Mouse (Mus musculus) MEL (cell line): ENCODE measurements around the gene Sox10. TPM values are rescaled to one million over a fixed set of nuclear protein-coding genes. Genes with fewer than 3 reads are reported as not detected.

ENCODE experiments used
- DNase-seq: peaks from one replicate; pipeline ENCODE4 v3.0.0; 2011; ENCODE audit warnings: low read depth, low spot score
- H3K27ac ChIP-seq: 2 replicates; pipeline ENCODE4 v1.5.1; 2012; ENCODE audit warnings: low read depth, mild to moderate bottlenecking, control low read depth, low read length, moderate library complexity; ENCODE audit not compliant: control insufficient read depth
- H3K27me3 ChIP-seq, 2 experiments: fragments of 150-350 bp in 1 of 2; sonication (generic) in 1 of 2; 2 replicates each; pipeline ENCODE4 v1.6.1; 2012; ENCODE audit warnings: low read length in 2 of 2, mild to moderate bottlenecking in 2 of 2, improper control_type of control experiment in 1 of 2, moderate library complexity in 1 of 2; ENCODE audit not compliant: insufficient read depth in 2 of 2, control insufficient read depth in 1 of 2
- H3K36me3 ChIP-seq, 2 experiments: 2 replicates each; pipeline ENCODE4 v1.6.1; 2012 to 2014; ENCODE audit warnings: low read length in 2 of 2, improper control_type of control experiment in 1 of 2, inconsistent platforms in 1 of 2, mild to moderate bottlenecking in 1 of 2; ENCODE audit not compliant: insufficient read depth in 2 of 2, control insufficient read depth in 1 of 2
- H3K4me1 ChIP-seq, 2 experiments: fragments of 150-350 bp in 1 of 2; sonication (generic) in 1 of 2; 2 replicates each; pipeline ENCODE4 v1.6.1; 2012; ENCODE audit warnings: low read length in 2 of 2, improper control_type of control experiment in 1 of 2, mild to moderate bottlenecking in 1 of 2; ENCODE audit not compliant: insufficient read depth in 2 of 2, control insufficient read depth in 1 of 2
- H3K4me3 ChIP-seq, 2 experiments: fragments of 150-350 bp in 1 of 2; sonication (generic) in 1 of 2; 2 replicates each; pipeline ENCODE4 v1.5.1; 2012; ENCODE audit warnings: low read depth in 2 of 2, low read length in 2 of 2, mild to moderate bottlenecking in 2 of 2, moderate library complexity in 2 of 2, control low read depth in 1 of 2, improper control_type of control experiment in 1 of 2; ENCODE audit not compliant: control insufficient read depth in 1 of 2, insufficient read depth in 1 of 2
- H3K79me2 ChIP-seq: 2 replicates; pipeline ENCODE4 v1.6.1; 2012; ENCODE audit warnings: mild to moderate bottlenecking, low read length, moderate library complexity; ENCODE audit not compliant: control insufficient read depth, poor library complexity, insufficient read depth
- H3K9ac ChIP-seq: 2 replicates; pipeline ENCODE4 v1.6.1; 2012; ENCODE audit warnings: low read depth, mild to moderate bottlenecking, control low read depth, low read length, moderate library complexity; ENCODE audit not compliant: control insufficient read depth, poor library complexity, severe bottlenecking
- H3K9me3 ChIP-seq: fragments of 150-350 bp; sonication (generic); replicated peaks from 2 replicates; pipeline ENCODE4 v1.6.1; 2012; ENCODE audit warnings: mild to moderate bottlenecking, low read length, improper control_type of control experiment, moderate library complexity; ENCODE audit not compliant: insufficient read depth
- BHLHE40 ChIP-seq: IDR thresholded peaks from 2 replicates; pipeline ENCODE4 v1.6.1; 2012; ENCODE audit warnings: low read depth, mild to moderate bottlenecking, inconsistent platforms, low read length, improper control_type of control experiment, borderline replicate concordance
- CHD1 ChIP-seq: IDR thresholded peaks from 2 replicates; pipeline ENCODE4 v1.6.1; 2012; ENCODE audit warnings: low read depth, mild to moderate bottlenecking, inconsistent platforms, low read length, improper control_type of control experiment
- CHD2 ChIP-seq: IDR thresholded peaks from 2 replicates; pipeline ENCODE4 v1.6.1; 2011; ENCODE audit warnings: low read length, improper control_type of control experiment
- CTCF ChIP-seq, 3 experiments: IDR thresholded peaks in 2 of 3; conservative IDR thresholded peaks in 1 of 3; 2 replicates each; pipeline ENCODE4 v1.5.1; 2011 to 2012; ENCODE audit warnings: low read length in 3 of 3, low read depth in 2 of 3, mild to moderate bottlenecking in 2 of 3, improper control_type of control experiment in 1 of 3, inconsistent platforms in 1 of 3, mixed read lengths in 1 of 3, moderate library complexity in 1 of 3; ENCODE audit not compliant: control insufficient read depth in 1 of 3, insufficient read depth in 1 of 3, poor library complexity in 1 of 3, severe bottlenecking in 1 of 3
- E2F4 ChIP-seq: IDR thresholded peaks from 2 replicates; pipeline ENCODE4 v1.6.1; 2011; ENCODE audit warnings: low read depth, low read length, improper control_type of control experiment, borderline replicate concordance
- ELF1 ChIP-seq: IDR thresholded peaks from 2 replicates; pipeline ENCODE4 v1.6.1; 2014; ENCODE audit warnings: low read depth, mild to moderate bottlenecking, inconsistent platforms, low read length, improper control_type of control experiment, moderate library complexity
- EP300 ChIP-seq, 2 experiments: IDR thresholded peaks; 2 replicates each; pipeline ENCODE4 v1.6.1; 2011; ENCODE audit warnings: improper control_type of control experiment in 2 of 2, low read length in 2 of 2, low read depth in 1 of 2, mild to moderate bottlenecking in 1 of 2
- GABPA ChIP-seq: IDR thresholded peaks from 2 replicates; pipeline ENCODE4 v1.6.1; 2012; ENCODE audit warnings: low read depth, mild to moderate bottlenecking, inconsistent platforms, low read length, improper control_type of control experiment, moderate library complexity
- GATA1 ChIP-seq: IDR thresholded peaks from 2 replicates; pipeline ENCODE4 v1.6.1; 2011; ENCODE audit warnings: low read depth, low read length, improper control_type of control experiment
- MAFK ChIP-seq: IDR thresholded peaks from 2 replicates; pipeline ENCODE4 v1.6.1; 2011; ENCODE audit warnings: low read depth, mild to moderate bottlenecking, low read length, improper control_type of control experiment, borderline replicate concordance
- MAX ChIP-seq: IDR thresholded peaks from 2 replicates; pipeline ENCODE4 v1.6.1; 2011; ENCODE audit warnings: low read length, improper control_type of control experiment
- MAZ ChIP-seq: IDR thresholded peaks from 2 replicates; pipeline ENCODE4 v1.6.1; 2012; ENCODE audit warnings: low read depth, mild to moderate bottlenecking, inconsistent platforms, low read length, improper control_type of control experiment
- MEF2A ChIP-seq: IDR thresholded peaks from 2 replicates; pipeline ENCODE4 v1.6.1; 2014; ENCODE audit warnings: low read depth, mild to moderate bottlenecking, inconsistent platforms, low read length, improper control_type of control experiment; ENCODE audit not compliant: poor library complexity, insufficient replicate concordance, severe bottlenecking; ENCODE audit errors: extremely low read depth
- MYC ChIP-seq: IDR thresholded peaks from 2 replicates; pipeline ENCODE4 v1.6.1; 2011; ENCODE audit warnings: low read depth, mild to moderate bottlenecking, low read length, improper control_type of control experiment, moderate library complexity
- NELFE ChIP-seq: IDR thresholded peaks from 2 replicates; pipeline ENCODE4 v1.6.1; 2011; ENCODE audit warnings: low read depth, low read length, improper control_type of control experiment
- NRF1 ChIP-seq: IDR thresholded peaks from 2 replicates; pipeline ENCODE4 v1.6.1; 2014; ENCODE audit warnings: low read depth, mild to moderate bottlenecking, inconsistent platforms, low read length, improper control_type of control experiment, moderate library complexity; ENCODE audit not compliant: poor library complexity, insufficient read depth, severe bottlenecking
- POLR2A ChIP-seq, 2 experiments: IDR thresholded peaks; 2 replicates each; pipeline ENCODE4 v1.6.1; 2011 to 2012; ENCODE audit warnings: low read length in 2 of 2, mild to moderate bottlenecking in 2 of 2, control low read depth in 1 of 2, improper control_type of control experiment in 1 of 2, low read depth in 1 of 2, moderate library complexity in 1 of 2; ENCODE audit not compliant: control insufficient read depth in 1 of 2, insufficient read depth in 1 of 2, poor library complexity in 1 of 2
- POLR2AphosphoS2 ChIP-seq: IDR thresholded peaks from 2 replicates; pipeline ENCODE4 v1.6.1; 2011; ENCODE audit warnings: low read length, improper control_type of control experiment
- RAD21 ChIP-seq: IDR thresholded peaks from 2 replicates; pipeline ENCODE4 v1.6.1; 2011; ENCODE audit warnings: mild to moderate bottlenecking, low read depth, low read length, improper control_type of control experiment
- RCOR1 ChIP-seq: IDR thresholded peaks from 2 replicates; pipeline ENCODE4 v1.6.1; 2012; ENCODE audit warnings: low read depth, mild to moderate bottlenecking, inconsistent platforms, low read length, improper control_type of control experiment
- SIN3A ChIP-seq: IDR thresholded peaks from 2 replicates; pipeline ENCODE4 v1.6.1; 2012; ENCODE audit warnings: low read length, improper control_type of control experiment, inconsistent platforms
- SMC3 ChIP-seq: IDR thresholded peaks from 2 replicates; pipeline ENCODE4 v1.6.1; 2011; ENCODE audit warnings: low read depth, low read length, improper control_type of control experiment
- TBP ChIP-seq: IDR thresholded peaks from 2 replicates; pipeline ENCODE4 v1.8.0; 2011; ENCODE audit warnings: low read depth, low read length, improper control_type of control experiment
- UBTF ChIP-seq: IDR thresholded peaks from 2 replicates; pipeline ENCODE4 v1.6.1; 2012; ENCODE audit warnings: low read depth, mild to moderate bottlenecking, inconsistent platforms, low read length, improper control_type of control experiment, moderate library complexity, borderline replicate concordance; ENCODE audit not compliant: insufficient read depth
- USF1 ChIP-seq: IDR thresholded peaks from 2 replicates; pipeline ENCODE4 v1.6.1; 2014; ENCODE audit warnings: low read depth, mild to moderate bottlenecking, inconsistent platforms, low read length, improper control_type of control experiment, moderate library complexity
- USF2 ChIP-seq, 2 experiments: IDR thresholded peaks; 2 replicates each; pipeline ENCODE4 v1.6.1; 2011 to 2012; ENCODE audit warnings: improper control_type of control experiment in 2 of 2, low read length in 2 of 2, borderline replicate concordance in 1 of 2, inconsistent platforms in 1 of 2, low read depth in 1 of 2, mild to moderate bottlenecking in 1 of 2; ENCODE audit not compliant: insufficient read depth in 1 of 2
- ZKSCAN1 ChIP-seq: IDR thresholded peaks from 2 replicates; pipeline ENCODE4 v1.6.1; 2012; ENCODE audit warnings: low read depth, mild to moderate bottlenecking, inconsistent platforms, low read length, improper control_type of control experiment, moderate library complexity
- ZMIZ1 ChIP-seq: IDR thresholded peaks from 2 replicates; pipeline ENCODE4 v1.6.1; 2012; ENCODE audit warnings: low read depth, mild to moderate bottlenecking, inconsistent platforms, low read length, improper control_type of control experiment, moderate library complexity
- ZNF384 ChIP-seq: IDR thresholded peaks from 2 replicates; pipeline ENCODE4 v1.6.1; 2012; ENCODE audit warnings: low read depth, mild to moderate bottlenecking, inconsistent platforms, low read length, improper control_type of control experiment
- polyA plus RNA-seq, 2 experiments: library from polyadenylated mRNA; stranded (reverse) in 1 of 2; unstranded in 1 of 2; fragments of >175 nt in 1 of 2; fragments of >200 nt in 1 of 2; gene quantifications; 2 replicates each; pipeline versions ENCODE4 v1.2.1 to v1.2.4; 2012; ENCODE audit warnings: low replicate concordance in 2 of 2, low read depth in 1 of 2; ENCODE audit not compliant: insufficient read length in 2 of 2, insufficient read depth in 1 of 2, missing spikeins in 1 of 2
- total RNA-seq: library from RNA; depleted of rRNA; stranded (reverse); fragments of 300-350 nt; gene quantifications from 2 replicates; pipeline ENCODE4 v1.2.3, GENCODE M21; 2012

The Sox10 gene
- total and polyA plus RNA-seq, 3 experiments: not detected

- TF ChIP-seq MEF2A: no peak
- TF ChIP-seq EP300 (IDR thresholded peaks at IDR 0.05; ENCODE audit: low read depth in 1 of 2, low read length in 2 of 2): 0 out of 4 replicates have a peak, but pooled peaks of 1 of the 2 experiments have one; percentile 14
- no peak for TF ChIP-seq CTCF (IDR thresholded peaks at IDR 0.05 in 2 of 3, conservative IDR thresholded peaks at IDR 0.05 in 1 of 3; ENCODE audit: control insufficient read depth in 1 of 3, insufficient read depth in 1 of 3, low read depth in 2 of 3, low read length in 3 of 3, poor library complexity in 1 of 3, severe bottlenecking in 1 of 3)
- no peak for TF ChIP-seq TBP
- no peak for TF ChIP-seq USF1
- TF ChIP-seq NELFE: peak; percentile 16; the same call in 1 of the 2 replicates
- TF ChIP-seq CHD1: no peak
- TF ChIP-seq ZKSCAN1: no peak
- no peak for TF ChIP-seq SMC3
- TF ChIP-seq ZNF384: no peak
- TF ChIP-seq UBTF: no peak
- TF ChIP-seq RAD21: no peak
- TF ChIP-seq MAX: no peak
- no peak for TF ChIP-seq POLR2AphosphoS2
- peak; percentile 63; the same call in 1 of the 2 replicates for TF ChIP-seq SIN3A
Measured at GRCm38 (mm10) chr15:79109321-79109934, 55.6 kb downstream of the Sox10 start (continued).

DNA sequence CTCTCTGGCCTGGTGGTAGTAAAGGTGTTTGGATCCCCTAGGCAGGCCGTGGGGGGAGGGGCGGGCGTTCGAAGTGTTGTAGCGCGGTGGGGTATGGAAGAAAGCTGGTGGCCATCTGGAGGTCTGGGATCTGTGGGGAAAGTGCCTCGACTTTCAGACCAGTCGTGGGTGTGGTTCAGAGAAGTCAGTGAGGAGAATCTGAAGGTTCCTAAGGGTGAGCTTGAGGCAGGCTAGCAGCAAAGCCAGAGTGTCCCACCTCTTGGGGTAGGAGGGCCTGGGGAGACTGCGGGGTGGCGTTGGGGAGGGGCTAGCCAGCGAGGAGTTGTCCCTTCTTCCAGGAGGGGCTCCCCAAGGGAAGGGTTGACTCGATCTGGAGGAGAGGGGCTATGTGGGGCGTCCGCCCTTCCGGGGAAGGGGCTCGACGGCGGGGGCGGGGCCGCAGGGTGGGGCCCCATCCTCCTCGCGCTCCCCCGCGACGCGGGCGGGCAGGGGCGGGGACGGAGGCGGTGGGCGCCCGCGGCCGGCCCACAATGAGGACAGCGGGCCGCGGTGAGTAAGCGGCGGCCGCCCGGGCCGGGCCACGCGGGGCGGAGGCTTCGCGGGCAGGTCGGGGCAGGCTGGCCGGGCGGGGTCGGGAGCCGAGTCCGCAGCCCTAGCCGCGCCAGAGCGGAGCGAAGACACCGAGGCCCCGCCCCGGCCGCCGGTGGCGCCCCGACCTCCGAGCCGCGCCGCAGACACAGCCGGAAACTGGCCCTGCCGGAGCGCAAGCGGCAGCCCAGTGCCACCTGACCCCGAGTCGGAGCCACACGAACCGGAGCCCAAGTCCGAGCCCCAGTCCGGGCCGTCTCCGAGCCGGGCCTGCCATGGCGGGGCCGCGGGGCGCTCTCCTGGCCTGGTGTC lies 56.4 kb downstream of the Sox10 start, which contains the start of gene Micall1:
Micall1 (plus strand) TSS at position 478 of the 900 bp plus-strand sequence.
- peak within 1 kb of the TSS; percentile 91 for H3K9ac ChIP-seq
- peaks cover 0 to 6% of the 10 kb centered on the region in 2 experiments; a peak in 2 of 4 replicates for H3K36me3 ChIP-seq
- peak within 1 kb of the TSS; percentile 48 for H3K27ac ChIP-seq
- H3K79me2 ChIP-seq: no peaks in the 10 kb centered on the region; the same call in 1 of the 2 replicates
- TF ChIP-seq RCOR1 (no peak), POLR2A (IDR thresholded peaks at IDR 0.05; ENCODE audit: control insufficient read depth in 1 of 2, insufficient read depth in 1 of 2, low read depth in 1 of 2, low read length in 2 of 2, poor library complexity in 1 of 2) (peak; percentile 34 to 50; a peak in 3 of 4 replicates), ZMIZ1 (peak; percentile 45; the same call in 1 of the 2 replicates), GABPA (no peak), TBP (no peak), USF1 (no peak), MAZ (no peak), E2F4 (no peak), NELFE (peak; percentile 31), ELF1 (no peak), CHD2 (peak; percentile 43; the same call in 1 of the 2 replicates), ZNF384 (no peak), MAFK (no peak), USF2 (IDR thresholded peaks at IDR 0.05; ENCODE audit: borderline replicate concordance in 1 of 2, insufficient read depth in 1 of 2, low read depth in 1 of 2, low read length in 2 of 2) (no peak), BHLHE40 (no peak), NRF1 (no peak), SIN3A (peak; percentile 58), MYC (no peak), GATA1 (no peak), MAX (no peak)
- peaks cover 3 to 8% of the 10 kb centered on the region in 2 experiments; a peak in 3 of 4 replicates for H3K4me1 ChIP-seq
- no peaks in the 10 kb centered on the region for H3K27me3 ChIP-seq
- peak within 1 kb of the TSS; percentile 76 to 80 for H3K4me3 ChIP-seq
- no peaks in the 10 kb centered on the region for H3K9me3 ChIP-seq
- peak; percentile 79 for DNase-seq
